Mouse (Mus musculus) frontal cortex, postnatal 10 days (tissue): ENCODE data around the gene Men1.
"Not testable (repeated sequence)": the region's sequence is repeated elsewhere in the genome, so short reads cannot be mapped to it uniquely, and the experiment has no call there.

Experiments used
- DNase-seq, 2 experiments: peaks; one replicate each; pipeline ENCODE4 v3.0.0; 2022; ENCODE audit warnings: low spot score in 2 of 2, mixed read lengths in 1 of 2

Men1 gene

DNA sequence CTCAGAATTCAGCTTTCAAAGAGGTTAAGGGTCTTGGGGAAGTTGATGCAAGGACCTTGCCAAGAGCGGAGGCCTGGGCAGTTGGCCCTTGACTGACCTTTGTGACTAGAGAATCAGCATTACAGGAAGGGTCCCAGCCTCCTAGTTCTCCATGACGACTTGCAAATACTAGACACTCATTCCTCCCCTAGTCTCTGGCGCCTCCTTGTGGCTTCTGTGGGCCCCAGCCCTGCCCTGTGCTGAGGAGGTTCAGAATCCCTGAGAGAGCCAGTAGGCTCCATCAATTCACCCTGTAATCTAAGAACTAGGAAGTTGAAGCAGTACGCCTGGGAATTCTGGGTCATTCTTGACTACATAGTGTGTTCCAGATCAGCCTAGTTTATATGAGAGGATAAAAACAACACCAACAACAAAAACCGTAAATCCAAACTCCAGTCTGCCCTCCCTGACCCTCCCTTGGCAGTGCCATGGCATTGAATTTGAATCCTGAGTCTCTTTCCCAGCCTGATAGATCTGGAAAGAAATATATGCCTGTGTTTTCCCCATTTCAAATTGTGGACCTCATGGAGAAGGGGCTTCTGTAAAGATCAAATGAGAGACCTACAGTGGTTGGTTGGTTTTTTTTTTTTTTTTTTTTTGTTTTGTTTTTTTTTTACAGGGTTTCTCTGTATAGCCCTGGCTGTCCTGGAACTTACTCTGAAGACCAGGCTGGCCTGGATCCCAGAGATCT, 29.8 kb upstream of the Men1 start:
- DNase-seq = peak; percentile 48 to 73

DNA sequence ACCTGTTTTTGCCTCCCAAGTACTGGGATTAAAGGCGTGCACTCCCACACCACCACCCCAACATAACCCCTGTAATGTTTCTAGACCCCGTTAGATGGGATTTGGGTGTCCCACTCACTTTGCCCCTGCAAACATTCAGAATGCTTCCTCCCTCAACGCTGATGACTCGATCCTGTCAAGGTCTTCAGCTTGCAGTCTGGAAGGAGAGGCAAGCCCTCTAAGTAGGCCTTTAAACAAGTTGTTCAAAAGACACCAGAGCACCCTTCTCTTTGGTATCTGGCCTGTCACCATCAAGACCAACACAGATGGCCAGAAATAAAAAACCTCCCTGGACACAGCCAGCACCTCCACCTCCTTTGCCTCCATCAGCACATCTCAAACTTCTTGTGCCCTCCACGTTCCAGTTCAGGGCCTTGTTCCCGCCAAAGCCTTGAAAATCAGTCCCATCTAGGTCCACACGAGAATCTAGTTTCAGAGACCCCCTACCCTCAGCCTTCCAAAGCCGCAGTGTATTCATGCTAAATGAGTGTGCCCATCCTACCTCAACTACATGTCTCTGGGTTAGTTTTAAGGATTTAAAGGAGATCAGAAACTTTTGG, 29.2 kb upstream of the Men1 start:
- DNase-seq = no peak

DNA sequence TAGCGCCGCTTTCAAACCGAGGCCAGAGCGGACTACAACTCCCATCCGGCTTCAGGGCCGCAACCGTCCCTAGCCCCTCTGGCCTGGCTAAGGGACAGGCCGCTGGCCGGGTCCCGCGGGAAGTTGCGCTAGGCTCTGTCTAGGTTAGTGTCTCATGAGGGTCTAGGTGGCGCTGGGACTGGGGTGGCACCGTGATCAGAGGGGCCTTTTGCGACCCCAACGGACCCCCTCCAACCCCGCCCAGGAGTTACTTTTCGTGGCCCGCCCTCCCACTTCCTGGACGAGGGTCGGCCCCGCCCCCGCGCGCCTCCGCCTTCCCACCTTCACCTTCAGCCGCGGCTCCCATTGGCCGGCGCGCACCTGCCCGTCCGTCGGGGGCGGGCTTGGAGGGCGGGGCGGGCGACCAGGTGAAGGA, 28.6 kb upstream of the Men1 start, which contains the start of gene Cdc42bpg:
Cdc42bpg (plus strand) TSS at position 320 of the 415 bp plus-strand sequence.
- DNase-seq = peak in 1 of 2 experiments; percentile 46

DNA sequence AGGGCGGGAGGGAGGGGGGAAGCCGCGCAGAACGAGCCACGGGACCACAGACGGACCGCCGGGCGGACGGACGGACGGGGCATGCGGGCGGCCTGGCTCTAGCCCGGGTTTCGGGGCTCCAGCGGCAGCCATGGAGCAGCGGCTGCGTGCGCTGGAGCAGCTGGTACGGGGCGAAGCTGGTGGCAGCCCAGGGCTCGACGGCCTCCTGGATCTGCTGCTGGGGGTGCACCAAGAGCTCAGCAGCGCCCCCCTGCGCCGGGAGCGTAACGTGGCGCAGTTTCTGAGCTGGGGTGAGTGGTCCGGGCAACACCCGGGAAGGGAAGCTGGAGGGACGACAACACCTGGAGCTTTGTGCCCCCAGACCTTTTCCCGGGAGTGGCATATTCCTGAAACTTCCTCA, 28.2 kb upstream of the Men1 start:
- peak; percentile 49 to 62 for DNase-seq

DNA sequence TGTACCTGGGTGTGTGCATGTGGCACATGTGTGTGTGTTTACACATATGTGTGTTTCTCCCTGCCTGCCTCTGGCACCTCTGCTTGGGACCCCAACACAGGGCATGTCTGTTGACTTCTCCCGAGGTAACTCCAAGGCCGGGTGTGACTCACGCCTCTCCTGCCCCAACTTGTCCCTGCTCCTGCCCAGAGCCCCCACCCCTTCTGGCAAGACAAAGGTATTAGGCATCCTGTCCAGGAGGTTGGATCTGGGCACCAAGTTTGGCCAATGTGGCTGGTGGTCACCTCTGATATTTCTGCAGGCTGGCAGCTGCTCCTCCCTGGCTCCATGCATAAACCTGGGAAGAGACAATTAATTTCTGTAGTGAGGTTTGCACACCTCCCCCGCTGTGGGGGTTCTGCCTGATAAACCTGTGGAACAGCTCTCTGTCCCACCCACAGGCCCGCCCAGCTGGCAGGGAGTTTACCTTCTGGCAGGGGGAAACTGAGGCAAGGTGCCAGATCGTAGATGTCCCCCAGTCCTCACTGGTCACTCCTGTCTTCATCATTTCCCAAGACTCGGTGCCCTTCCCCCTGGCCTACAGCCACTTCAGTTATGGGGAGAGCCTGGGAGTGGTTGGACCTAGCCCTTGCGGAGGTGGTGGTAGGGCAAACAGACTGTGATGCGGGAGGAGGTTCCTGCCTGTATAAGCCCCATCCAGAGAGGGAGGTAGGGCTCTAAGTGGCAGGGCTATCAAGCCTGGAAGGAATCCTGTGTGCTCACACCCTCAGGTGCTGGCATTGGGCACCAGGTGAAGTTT, 26.8 kb upstream of the Men1 start:
- DNase-seq = no peak

DNA sequence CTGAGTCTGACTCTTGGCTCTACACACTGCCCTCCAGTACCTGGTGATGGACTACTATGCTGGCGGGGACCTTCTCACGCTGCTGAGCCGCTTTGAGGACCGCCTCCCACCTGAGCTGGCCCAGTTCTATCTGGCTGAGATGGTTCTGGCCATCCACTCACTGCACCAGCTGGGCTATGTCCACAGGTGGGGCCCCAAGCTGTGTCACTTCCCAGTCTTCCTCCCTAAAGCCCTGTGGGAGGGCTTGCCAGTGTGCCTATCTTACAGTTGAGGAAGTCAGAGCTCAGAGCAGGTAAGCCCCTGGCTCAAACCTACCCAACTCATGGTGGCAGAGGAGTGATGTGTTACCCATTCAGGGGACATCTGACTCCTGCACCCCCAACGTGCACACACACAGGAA, 24.6 kb upstream of the Men1 start:
- DNase-seq = no peak

DNA sequence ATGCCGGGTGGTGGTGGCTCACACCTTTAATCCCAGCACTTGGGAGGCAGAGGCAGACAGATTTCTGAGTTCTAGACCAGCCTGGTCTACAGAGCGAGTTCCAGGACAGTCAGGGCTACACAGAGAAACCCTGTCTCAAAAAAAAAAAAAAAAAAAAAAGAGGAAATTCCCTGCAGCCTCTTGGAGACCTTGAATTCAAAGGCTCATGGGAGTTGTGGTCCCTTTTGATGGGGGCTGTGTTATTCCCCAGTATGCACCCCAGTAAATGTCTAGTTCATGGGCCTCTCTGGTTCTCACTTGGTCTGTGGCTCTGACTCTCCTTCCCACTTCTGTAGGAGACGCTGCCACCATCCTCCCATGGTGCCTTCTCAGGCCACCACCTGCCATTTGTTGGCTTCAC, 23.0 kb upstream of the Men1 start:
- DNase-seq = not testable (repeated sequence)

DNA sequence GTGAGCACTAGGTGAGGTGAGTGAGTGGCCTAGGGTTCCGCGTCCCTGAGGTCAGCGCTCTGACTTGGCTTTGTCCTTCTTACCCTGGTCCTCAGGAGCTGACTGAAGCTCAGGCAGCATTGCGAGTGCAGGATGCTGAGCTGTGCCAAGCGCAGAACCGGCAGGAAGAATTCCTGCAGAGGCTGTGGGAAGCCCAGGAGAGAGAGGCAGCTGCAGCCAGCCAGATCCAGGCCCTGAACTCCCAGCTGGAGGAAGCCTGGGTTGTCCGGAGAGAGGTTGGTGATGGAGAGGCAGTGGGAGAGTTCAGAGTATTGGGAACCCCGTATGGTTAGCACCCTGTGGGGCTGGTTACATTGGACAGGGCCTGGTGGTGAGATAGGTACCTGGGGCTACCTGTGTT, 21.0 kb upstream of the Men1 start:
- no peak for DNase-seq

DNA sequence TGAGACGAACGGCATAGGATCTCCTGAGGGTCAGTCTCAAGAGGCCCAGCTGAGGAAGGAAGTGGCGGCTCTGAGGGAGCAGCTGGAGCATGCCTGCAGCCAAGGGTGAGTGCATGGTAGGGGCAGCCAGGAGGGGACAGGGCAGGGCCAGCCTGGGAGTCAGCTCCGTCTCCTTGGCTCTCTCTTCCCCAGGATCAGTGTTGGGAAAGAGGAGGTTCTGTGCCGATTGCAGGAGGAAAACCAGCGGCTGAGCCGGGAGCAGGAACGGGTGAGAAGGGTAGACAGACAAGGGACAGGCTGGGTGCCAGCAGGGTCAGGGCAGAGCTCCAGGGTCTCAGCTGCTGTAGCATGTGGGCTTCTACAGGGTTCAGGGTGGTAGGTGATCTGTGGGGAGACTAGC, 20.3 kb upstream of the Men1 start:
- no peak for DNase-seq

DNA sequence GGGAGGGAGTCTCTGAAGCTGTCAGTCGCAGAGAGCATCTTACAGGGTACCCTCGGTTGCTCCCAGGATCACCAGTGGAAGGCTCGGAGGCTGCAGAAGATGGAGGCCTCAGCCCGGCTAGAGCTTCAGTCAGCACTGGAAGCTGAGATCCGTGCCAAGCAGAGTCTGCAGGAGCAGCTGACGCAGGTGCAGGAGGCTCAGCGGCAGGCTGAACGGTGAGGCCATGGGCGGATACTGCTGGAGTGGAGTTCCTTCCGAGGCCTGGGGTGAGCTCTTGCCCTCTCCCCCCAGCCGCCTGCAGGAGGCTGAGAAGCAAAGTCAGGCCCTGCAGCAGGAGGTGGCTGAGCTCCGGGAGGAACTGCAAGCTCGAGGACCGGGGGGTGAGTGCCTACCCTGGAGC, 19.2 kb upstream of the Men1 start:
- no peak for DNase-seq

DNA sequence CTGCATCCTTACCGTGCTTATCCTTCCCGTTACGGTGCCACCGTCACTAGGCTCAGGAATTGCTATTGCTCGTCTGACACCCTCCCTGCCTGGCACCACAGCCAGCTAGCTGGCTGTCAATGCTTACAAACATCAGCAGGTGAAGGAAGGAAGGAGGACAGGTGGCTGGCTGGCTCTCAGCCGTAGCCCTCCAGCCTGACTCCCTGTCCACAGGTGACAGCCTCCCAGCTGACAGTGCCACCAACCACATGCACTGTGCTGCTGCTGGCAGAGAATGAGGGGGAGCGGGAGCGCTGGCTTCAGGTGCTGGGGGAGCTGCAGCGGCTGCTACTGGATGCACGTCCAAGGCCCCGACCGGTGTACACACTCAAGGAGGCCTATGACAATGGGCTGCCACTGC, 16.6 kb upstream of the Men1 start:
- no peak for DNase-seq

DNA sequence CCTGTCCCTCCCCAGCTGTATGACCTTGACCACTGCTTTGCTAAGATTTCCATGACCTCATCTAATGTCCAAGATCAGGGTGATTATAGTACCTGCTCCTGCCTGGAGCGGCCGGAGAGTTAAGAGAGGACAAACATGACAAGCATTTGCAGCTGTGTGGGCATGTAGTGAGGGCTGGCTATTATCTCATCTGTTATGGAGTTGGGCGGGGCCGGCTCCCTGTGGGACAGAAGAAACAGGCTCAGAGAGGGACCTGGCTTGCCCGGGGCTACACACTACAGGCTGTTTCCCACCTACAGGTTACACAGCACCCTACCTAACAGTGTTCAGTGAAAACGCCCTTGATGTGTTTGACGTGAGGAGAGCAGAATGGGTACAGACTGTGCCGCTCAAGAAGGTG, 13.4 kb upstream of the Men1 start:
- DNase-seq = no peak

DNA sequence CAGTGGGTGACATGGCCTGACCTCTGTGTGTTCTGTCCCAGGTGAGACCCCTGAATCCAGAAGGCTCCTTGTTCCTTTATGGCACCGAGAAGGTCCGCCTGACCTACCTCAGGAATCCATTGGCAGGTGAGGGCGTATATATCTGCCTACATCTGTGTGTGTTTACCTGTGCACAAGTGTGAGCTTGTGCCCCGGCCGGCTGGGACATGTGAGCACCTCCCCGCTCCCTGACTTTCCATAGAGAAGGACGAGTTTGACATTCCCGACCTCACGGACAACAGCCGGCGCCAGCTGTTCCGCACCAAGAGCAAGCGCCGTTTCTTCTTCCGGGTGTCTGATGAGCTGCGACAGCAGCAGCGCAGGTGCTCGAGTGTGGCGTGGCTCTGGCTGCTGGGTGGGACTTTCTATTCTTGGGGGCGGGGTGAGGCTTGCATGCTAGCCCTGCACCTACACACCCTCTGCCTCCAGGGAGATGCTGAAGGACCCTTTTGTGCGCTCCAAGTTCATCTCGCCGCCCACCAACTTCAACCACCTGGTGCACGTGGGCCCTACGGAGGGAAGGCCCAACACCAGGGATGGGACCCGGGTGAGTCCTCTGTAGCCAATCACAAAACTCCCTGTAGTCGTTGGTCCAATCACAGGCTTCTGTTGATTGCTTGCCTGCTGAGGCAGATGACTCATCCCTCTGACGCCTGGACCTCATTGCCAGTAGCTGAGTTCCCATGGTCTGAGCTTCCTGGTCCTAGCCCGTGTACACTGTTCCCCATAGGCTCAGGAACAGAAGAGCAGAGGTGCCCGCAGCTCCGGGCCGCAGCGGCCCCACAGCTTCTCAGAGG, 12.8 kb upstream of the Men1 start:
- no peak for DNase-seq

DNA sequence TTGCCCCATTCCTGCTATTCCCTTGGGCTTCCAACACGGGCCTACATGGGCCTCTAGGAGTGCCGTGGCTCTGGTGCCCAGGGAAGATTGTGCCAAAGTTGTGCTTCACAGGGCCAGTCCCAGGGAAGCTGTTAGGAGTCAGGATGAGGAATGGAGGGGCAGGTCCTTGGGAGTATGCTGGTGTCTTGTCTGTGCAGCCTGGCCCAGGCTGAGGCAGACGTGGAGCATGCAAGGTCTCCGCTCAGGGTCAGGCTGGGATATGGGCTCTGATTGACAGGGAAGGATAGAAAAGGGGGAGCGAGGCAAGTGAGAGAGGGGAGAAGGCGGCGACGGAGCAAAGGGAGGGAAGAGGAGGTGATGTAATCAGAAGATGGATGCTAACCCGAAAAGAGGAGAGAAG, 10.0 kb upstream of the Men1 start:
- DNase-seq = no peak

DNA sequence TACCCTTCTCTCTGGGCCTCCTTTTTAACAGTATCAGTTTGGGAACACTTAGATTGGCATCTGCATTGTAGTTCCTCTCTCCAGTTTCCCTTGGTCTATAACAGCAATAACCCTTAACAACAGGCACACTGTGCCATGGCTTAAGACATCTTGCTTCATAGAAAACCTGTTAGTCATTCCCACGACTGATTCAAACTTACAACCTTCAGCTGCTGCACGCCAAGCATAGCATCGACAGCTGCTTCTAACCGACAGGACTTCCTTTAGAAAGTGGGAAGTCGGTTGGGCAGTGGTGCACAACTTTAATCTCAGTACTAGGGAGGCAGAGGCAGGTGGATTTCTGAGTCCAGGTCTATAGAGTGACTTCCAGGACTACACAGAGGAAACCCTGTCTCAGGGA, 3.6 kb upstream of the Men1 start:
- DNase-seq = no peak

DNA sequence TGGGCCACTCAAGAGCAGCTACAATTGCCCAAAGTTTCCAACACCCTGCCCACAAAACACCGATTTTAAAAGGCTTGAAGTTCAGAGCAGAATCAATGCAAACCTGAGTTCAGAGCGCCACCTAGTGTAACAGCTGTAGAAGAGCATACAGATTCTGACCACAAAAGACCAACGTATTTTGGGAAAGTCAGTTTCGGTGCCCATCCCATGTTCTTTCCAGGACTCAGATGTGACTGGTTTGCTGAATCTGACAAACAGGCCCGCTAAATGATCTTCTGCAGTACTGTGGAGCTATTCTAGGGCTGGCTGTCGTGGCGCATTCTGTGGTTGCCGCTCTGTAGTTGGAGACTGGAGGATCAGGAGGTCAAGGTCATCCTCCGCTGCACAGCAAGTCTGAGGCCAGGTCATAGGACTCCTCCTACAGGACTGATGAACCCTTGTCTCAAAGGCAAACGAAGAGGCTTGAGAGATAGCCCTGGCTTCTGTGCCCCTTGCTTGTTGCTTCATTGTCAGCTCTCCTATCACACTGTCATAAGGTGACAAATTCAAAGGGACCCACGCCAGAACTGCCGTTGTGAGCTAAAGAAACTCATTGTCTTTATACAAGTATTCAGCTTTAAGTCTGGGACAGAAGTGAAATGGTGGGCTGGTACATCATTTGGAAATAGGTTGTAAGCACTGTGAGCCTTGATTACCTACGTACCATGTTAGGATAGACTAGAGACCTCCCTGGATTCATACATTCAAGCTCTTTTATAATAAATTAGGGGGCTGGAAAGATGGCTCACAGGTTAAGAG, 2.9 kb upstream of the Men1 start:
- no peak for DNase-seq

DNA sequence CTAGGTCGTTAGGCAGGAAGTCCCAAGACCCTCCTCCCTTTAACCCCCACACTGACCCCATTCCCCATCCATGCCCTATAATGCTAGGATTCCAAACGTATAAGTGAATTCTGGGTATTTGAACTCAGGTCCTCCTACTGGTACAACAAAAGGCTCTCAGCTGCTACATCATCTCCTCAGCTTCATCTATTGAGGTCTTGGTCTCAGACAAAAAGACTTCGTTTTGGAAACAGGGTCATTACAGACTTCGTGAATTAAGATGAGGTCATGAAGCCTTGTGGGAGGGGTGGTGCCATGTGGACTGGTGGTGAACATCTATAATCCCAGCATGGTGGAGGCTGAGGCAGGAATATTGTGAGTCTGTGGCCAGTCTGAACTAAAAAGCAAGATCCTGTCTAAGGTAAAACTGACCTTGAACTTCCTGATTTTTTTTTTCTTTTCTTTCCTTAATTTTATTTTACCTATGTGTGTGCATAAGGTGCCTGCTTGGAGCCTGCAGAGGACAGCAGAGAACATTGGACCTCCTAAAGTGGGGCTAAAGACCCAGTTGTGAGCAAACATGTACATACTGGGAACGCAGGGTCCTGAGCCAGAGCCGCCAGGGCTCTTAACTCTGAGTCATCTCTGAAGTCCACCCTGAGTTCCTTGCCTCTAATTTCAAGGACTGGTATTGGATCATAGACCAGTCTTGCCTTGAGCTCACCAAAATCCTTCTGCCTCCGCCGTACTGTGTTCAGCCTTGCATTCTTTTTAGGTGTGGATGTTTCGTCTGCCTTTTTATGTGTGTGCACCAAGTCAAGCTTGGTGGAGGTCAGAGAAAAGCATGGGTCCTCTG, 801 bp upstream of the Men1 start:
- no peak for DNase-seq

DNA sequence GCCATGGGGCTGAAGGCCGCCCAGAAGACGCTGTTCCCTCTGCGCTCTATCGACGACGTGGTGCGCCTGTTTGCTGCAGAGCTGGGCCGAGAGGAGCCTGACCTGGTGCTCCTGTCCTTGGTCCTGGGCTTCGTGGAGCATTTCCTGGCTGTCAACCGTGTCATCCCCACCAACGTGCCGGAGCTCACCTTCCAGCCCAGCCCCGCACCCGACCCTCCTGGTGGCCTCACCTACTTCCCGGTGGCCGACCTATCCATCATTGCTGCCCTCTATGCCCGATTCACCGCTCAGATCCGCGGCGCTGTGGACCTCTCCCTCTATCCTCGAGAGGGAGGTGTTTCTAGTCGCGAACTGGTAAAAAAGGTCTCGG, 664 bp downstream of the Men1 start:
- no peak for DNase-seq

DNA sequence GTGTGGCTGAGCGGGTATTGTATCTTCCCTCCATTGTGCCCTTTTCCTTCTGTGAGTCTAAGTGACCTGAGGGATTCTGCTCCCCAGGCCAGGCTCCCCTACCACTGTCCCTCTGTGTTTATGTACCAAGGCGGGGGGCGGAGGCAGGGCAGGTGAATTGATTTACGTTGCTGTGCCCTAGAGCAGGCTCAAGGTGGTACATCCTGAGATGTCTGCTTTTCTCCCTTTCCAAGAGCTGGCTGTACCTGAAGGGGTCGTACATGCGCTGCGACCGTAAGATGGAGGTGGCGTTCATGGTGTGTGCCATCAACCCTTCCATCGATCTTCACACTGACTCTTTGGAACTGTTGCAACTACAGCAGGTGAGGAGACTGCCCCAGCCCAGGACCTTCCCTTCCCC, 2.1 kb downstream of the Men1 start:
- no peak for DNase-seq

DNA sequence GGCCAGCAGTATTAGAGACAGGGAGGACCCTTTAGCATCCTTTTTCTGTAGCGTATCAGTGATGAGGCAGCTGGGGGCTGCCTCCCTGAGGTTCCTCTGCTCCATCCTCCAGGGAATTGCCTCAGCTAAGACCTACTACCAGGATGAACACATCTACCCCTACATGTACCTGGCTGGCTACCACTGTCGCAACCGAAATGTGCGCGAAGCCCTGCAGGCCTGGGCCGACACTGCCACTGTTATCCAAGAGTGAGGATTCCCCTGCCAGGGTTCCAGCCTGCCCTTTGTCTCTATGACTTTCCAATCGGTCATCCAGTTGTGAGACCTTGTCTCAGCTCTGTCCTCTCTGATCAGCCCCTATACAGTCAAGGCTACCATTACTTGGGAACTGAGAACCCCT, 3.4 kb downstream of the Men1 start:
- no peak for DNase-seq
